Mouse (Mus musculus): Measurements from ENCODE around the gene Stau1.

Gene Stau1

DNA sequence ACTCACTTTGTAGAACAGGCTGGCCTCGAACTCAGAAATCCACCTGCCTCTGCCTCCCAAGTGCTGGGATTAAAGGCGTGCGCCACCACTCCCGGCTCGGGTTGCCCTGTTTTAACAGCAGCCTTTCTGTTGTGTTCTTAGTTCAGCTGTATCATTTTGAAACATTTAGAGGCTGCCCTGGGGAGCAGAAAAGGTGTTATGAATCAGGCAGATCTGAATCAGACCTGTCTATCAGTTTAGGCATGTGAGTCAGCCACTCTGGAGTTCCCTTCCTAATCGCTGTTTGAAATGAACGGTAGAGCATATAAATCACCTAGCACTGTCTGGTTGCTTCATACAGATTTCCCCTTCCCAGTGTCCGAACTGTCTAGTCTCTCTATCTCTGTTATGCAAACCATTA, 85.6 kb downstream of the Stau1 start:
- WGBS: 85% methylated on average over 8 of the region's 8 CpGs

DNA sequence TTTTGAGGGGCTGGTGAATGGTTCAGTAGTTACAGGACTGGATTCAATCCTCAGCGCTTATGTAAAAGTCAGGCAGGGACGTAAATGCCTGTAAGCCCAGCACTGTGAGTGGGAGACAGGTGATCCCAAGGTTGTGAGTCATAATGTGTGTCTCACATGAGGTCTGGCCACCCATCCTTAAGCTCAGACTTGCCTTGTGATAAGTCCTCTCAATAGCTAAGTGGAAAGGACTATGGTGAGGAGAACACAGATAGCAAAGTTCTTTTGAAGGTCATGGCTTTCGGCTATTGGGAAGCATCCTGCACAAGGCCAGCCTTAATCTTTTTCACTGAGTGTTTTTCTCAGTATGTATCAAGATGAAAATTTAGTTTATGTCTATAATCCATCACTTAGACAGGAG, 86.4 kb downstream of the Stau1 start:
- 89% methylated on average over 3 of the region's 3 CpGs for whole genome bisulfite sequencing

DNA sequence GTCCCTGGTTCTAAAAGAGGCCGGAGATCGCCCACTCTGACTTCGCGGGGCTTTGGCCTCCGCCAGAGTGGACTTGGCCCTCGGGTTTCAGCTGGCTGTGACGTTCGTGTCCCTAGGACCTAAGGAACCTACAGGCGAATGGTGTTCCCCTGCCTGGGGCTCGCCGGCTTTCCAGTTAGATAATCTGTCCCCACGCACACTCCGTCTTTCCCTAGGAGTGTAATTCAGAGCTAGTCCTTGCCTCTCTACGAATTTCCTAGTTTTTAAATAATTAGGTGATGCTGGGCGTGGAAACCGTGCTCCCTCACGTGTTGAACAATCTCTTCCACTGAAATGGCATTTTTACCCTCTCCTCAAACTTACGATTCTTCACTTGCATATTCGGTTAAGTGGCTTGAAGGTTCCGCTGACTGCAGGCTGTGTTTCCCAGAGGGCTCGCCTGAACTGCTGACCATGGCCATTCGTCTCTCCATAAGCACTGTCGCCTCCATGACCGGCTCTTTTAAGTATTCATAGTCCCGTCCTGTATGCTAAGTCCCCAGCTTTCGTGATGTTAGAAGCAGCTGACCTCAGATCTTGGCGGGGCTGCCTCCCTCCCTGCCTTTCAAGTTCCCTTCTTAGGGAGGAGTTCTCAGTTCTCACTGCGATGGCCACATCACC, 89.4 kb downstream of the Stau1 start:
- under 1% methylated on average over 28 of the region's 28 CpGs for WGBS

DNA sequence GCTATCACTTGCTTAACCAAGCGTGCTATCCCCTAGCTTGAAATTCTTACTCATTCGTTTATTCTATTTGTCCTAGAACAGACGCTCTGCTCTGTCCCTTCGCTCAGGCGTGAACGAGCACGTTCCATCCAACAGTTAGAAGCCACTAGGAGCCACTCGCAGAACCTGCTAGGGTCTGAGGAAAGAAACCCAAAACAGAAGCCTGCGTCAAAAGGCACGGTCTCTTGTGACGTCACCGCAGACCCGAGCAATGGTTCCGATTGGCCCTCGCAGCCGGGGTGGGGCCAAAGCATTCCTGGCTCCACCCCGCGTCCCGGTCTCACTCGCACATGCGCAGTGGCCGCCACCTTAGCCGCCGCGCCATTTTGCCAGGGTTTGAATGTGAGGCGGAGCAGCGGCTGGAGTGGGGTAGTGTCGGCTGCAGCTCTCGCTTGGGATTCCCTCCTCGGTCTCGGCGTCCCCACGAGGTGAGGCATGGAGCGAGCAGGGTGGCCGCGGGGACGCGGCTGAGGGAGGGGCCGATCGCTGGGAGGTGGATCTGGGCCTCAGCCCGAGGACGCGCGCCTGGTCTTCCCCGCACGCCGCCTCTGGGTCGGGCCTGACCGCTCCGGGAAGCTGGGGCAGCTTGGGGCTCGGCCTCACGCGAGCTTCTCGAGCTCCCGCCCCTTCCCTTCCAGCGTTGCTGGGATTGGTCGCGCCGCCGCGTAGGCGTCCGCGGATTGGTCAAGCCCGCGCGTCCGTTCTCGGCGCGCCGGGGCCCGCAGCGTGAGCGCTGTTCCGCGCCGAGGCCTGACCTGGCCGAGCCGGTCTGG, 90.2 kb downstream of the Stau1 start, which contains the start of gene Cse1l:
Gene Cse1l, plus strand, starts transcription at position 330 of the 812 bp plus-strand sequence.
- under 1% methylated on average over 80 of the region's 80 CpGs for WGBS

DNA sequence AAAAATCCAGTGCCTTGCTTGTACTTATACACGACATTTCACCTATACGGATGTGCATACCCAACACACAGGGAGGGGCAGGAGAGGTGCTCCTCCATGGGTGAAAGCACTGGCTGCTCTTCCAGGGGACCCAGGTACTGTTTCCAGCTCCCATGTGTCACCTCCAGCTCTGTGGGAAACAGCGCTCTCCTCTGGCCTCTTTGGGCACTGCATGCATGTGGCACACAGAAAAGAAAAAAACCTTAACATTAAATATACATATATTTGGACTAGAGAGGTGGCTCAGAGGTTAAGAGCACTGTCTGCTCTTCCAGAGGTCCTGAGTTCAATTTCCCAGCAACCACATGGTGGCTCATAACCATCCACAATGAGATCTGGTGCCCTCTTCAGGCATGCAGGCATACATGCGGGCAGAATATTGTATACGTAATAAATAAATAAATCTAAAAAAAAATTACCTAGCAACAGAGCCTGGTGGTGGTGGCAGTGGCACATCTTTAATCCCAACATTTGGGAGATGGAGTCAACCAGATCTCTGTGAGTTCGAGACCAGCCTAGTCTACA, 92.3 kb downstream of the Stau1 start:
- 83% methylated on average over 6 of the region's 6 CpGs for WGBS

DNA sequence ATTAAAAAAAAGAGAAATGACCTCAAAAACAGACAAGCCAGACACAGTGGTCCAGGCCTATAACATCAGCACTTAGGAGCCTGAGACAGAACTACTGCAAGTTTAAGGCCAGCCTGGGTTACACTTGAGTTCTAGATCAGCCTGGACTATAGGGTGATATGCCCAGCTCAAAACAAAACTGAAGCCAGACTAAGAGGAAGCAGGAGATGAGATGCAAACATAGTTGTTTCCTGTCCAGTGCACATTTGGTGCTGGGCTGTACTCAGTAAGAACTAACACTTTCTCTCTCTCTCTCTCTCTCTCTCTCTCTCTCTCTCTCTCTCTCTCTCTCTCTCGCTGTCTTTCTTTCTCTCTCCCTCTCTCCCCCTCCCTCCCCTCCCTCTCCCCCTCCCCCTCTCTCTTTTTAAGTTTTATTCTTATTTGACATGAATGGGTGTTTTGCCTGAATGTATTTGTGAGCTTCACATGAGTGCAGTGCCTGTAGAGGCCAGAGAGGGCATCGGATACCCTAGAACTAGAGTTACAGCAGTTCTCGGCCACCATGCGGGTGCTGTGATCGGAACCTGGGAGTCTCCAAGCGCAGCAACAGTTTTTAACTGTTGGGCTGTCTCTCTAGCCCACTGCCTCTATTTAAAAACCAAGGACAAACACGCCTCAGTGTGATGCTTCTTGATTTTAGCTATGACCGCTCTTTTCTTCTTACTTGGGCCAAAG, 95.2 kb downstream of the Stau1 start:
- 88% methylated on average over 8 of the region's 8 CpGs for WGBS

DNA sequence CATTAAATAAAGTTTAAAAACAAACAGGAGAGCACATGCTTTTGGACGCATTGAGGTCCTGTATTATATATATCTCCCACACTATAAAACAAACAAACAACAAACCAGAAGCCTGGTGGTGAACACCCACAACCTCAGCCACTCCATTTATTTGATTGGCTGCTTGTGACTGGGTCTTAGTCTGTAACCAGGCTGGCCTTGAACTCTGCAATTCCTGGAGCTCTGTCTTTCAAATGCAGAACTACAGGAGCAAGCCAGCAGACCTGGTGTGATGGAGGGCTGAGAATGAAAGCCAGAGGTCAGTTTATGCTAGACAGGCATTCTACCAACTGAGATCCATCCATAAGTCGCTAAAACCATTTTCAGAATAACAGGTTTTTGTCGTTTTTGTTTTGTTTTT, 96.4 kb downstream of the Stau1 start:
- 70% methylated on average over 3 of the region's 3 CpGs for WGBS

DNA sequence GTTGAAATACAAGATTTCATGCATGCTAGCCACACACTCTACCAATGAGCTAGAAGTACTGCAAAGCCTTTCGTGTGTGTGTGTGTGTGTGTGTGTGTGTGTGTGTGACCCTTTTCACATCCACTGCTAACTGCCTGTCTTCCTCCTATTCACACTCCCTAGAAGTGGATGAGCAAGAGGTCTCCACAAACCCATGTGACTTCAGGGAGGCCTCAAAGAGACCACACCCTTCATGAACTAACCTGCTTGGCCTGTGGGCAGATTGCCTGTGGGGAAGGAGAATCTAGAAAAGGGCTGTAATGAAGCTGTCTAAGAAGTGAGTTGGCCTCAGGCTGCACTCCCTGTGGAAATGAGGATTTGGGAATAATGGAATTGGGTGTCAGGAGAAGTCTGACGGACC, 96.9 kb downstream of the Stau1 start:
- WGBS: 85% methylated on average over 2 of the region's 2 CpGs
